Mouse (Mus musculus): Measurements from ENCODE around the gene Fam19a2.

Fam19a2 gene

DNA sequence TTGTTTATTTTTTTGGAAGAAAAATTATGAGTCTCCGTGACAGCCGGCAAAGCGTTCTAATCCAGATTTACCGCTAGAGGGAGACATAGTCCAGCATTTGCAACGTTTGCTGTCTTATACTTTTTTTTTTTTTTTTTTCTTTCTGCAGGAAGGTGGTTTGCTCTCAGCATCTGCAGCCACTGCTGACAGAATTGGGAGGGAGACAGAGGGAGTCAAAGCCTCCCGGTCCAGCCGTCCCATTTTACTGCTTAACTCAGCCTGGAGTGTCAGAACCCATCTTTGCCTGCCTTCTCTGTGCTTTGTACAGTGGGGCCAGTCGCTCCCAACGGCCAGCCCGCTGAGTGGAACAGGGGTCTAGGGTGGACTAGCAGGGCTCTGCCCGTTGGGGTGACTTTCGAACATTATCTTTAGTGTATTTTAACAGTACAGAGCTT lies at the start of gene Fam19a2:
Fam19a2 (plus strand) TSS at position 121 of the 434 bp plus-strand sequence.
- DNase-seq: peak; percentile 7 to 9

DNA sequence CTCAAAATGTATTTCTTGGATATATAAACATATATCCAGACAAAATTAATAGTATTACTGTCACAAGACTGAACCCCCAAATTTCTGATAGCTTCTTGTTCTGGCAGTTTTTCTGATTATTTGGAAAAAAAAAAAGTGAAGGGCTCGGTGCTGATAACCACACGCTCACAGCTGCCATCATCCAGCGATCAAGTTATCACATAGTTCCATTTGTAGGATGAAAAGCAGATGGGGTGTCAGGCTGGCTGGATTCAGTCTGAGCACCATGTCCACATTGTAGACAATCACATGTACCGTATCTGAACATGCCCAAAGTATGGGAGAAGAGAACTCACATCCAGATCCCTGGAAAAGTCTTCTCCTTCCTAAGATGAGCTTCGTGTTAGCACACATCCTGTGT lies 41.0 kb upstream of the Fam19a2 start:
- DNase-seq: no peak

- DNase-seq: no peak
These were observed 34.4 kb upstream of the Fam19a2 start for GRCm38 (mm10) chr10:123229420-123229819.

GRCm38 (mm10) chr10:123248063-123248462 lies 15.7 kb upstream of the Fam19a2 start:
- DNase-seq: no peak

DNA sequence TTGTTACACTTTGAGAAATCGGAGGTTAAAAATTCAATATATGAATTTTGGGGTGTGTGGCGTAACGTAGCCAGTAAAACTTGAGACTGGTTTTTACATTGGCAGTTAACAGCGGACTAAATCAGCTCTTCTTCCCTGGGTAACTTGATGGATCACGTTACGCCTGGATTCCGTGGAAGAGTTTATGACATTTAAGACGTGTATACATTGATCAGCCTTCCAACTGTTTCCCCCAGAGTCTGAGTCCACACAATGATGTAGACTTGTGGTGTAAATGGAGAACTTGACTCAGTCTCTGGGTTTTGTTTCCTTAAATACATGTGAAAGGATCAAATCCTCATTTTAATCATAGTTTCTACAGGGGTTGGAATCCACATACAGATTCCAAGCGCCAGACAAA lies 11.9 kb upstream of the Fam19a2 start:
- DNase-seq: no peak

DNA sequence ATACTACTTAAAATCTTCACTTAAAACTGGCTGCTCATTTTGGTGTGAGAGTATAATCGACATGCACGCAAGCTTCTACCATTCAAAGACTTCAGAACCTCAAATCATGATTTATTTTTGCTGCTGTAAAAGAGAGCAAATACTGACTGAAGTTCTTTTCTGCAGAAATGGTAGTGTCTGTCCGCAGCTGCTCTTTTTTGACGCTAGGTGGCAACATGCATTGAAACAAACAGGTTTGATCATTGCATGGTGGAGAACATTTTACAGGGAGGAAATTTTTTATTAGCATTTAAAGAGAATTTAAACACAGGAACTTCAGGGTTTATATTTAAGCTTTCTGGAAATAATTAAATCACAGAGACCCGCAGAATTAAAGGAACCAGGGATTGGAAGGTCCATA lies 9.5 kb upstream of the Fam19a2 start:
- DNase-seq: no peak

- no peak for DNase-seq
These were observed 8.0 kb upstream of the Fam19a2 start for GRCm38 (mm10) chr10:123255674-123256348.

DNA sequence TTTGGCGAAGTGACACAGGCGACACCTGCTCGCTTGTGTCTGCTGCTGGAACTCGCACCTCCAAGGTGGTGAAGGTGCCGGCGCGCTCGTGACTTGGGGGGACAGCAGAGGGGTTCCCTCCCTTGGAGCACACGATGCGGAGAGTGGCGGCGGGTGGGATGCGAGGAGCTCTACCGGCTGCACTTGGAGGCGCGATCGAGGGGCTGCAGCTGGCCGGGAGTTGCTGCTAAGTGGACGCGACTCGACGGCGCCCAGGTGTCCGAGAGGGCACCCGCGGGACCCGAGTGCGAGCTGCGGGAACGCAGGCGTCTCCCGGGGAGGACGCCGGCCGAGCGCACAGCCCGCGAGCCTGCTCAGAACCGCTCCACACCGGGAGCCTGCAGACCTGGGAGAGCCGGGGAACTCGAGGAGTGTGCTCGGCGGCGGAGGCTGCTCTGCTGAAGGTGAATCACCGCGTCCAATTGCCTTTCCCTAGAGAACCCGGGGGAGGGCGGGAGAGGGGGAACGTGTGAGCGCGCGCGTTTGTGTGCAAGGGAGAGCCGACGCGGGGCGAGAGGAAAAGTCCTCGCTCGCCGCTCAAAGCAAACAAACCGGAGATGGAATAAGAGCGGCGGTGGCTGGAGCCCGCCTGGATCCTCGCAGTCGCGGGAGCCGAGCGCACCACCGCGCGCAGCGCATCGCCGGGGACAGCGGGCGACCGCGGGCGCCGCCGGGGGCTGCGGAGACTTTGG lies 830 bp downstream of the Fam19a2 start:
- no peak for DNase-seq

DNA sequence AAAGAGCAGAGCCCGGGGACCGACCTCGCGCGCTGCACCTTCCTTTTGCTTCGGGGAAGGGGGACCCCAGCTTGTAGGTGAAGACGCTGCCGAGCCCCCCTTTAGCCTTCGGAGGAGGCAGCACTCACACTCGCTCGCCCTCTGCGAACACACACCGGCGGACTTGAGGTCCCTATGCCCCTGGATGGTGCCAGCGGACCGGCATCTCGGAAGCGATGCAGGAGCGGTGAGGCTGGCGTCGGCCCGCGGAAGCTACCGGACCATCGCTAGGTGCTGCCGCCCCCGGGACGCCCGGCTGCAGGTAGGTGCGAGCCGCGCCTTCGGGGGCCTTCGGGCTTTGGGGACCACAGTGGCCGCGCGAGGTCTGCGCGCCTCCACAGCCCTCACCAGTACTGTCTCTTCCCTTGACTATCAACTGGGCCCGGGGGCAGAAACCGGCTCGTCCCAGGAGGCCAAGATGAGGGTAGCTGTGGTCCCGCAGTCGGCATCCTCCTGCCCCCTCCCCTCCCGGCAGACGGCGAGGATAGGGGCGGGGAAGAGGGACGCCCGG lies 1.5 kb downstream of the Fam19a2 start:
- no peak for DNase-seq

- no peak for DNase-seq
These were observed 4.8 kb downstream of the Fam19a2 start for GRCm38 (mm10) chr10:123268568-123268967.

DNA sequence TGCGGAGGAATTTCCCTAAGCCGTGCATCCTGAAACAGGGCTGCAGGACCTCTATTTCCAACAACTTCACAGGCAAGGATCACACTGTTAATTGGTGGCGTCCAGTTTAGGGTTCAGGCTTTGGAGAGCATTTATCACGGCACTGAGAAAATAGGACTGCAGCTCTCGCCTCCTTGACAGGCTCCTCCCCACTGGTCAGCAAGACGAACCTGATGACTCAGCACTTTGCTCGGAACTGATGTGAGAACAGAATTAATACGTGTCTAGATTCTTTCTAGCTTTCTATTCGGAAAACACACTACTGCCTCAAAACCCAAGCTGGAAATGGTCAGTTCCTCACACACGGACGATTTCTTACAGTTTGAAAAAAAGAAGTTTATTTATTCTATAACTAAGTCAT lies 10.8 kb downstream of the Fam19a2 start:
- no peak for DNase-seq

GRCm38 (mm10) chr10:123307300-123307699 lies 43.5 kb downstream of the Fam19a2 start:
- no peak for DNase-seq

GRCm38 (mm10) chr10:123326271-123326670 lies 62.5 kb downstream of the Fam19a2 start:
- DNase-seq: no peak

DNA sequence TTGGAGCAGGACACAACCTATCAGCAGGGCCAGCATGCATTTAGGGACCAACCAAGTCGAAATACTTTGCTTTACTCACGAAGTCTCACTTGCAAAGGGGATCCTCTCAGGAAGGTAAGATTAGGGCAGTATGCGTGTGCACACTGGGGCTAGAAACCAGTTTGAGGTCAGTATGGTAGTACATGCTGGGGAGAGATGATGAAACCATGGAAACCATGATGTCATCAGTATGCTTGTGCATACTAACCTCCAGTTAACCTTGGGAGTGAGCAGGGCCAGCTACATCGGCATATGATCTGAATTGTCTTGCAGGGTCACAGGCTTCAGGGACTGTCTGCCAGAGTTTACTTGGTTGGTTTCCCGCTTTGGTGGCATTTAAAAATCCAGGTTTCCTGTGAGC lies 77.5 kb downstream of the Fam19a2 start:
- no peak for DNase-seq

GRCm38 (mm10) chr10:123342591-123343236 lies 78.9 kb downstream of the Fam19a2 start:
- DNase-seq: no peak

GRCm38 (mm10) chr10:123346301-123346700 lies 82.5 kb downstream of the Fam19a2 start:
- no peak for DNase-seq

- DNase-seq: no peak
These were observed 89.9 kb downstream of the Fam19a2 start for GRCm38 (mm10) chr10:123353667-123354066.

GRCm38 (mm10) chr10:123357010-123357409 lies 93.2 kb downstream of the Fam19a2 start:
- no peak for DNase-seq

DNA sequence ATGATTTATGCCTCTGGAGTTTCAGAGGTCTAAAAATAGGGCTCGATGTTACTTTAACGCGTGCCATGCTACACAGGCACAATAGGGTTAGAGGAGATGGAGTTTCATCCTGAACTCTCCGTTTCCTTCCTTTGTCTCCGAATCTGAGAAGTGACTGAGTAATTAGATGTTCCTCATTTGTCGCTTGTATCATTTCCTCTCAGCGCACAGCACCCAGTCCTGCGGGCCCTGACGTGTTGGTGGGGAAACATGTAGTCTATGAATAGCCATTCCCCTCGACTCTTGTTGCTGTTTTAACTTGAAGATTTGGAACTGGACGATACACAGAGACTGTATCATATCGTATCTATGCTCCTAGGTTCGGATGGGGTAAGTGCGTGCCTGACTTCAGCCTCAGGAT lies 96.7 kb downstream of the Fam19a2 start:
- no peak for DNase-seq

DNA sequence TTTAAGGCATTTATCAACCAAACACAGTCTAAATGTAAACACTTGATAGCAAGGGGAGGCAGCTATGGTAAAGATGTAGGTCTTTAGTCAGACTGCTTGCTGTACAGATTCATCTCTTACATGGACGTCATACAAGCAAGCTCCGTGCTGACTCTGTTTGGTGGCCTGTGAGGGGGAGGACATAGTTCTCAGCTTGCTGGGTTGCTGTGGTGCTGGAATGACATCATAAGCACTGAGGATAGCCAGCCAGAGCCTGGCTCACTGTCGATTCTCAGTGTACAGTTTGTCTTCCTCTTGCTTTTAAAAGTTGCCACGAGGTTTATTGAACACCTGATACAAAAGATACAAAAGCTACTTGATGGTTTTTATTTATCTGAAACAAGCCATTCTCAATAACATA lies 100.8 kb downstream of the Fam19a2 start:
- DNase-seq: no peak

GRCm38 (mm10) chr10:123367152-123367864 lies 103.5 kb downstream of the Fam19a2 start:
- DNase-seq: no peak

- no peak for DNase-seq
These were observed 119.5 kb downstream of the Fam19a2 start for GRCm38 (mm10) chr10:123383277-123383676.

DNA sequence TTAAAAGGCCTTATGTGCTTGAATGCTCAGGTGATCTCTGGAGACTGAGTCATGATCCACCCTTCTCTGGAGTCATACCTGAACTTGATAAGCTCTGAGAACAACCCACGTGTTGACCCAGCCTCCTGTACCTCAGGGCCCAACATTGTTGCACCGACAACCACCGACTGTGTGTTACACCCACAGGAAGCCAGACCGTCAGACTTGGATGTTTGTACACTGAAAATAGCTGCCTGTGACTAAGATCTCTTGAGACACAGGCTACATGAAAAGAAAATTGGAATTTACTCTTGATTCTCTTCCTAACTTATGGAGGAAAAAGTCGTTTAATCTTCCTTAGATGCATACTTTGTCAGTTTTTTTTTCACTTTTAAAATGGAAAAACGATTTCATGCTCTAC lies 121.8 kb downstream of the Fam19a2 start:
- no peak for DNase-seq

Measured in thymus, postnatal 36 days (tissue).